Mouse (Mus musculus) hindbrain, postnatal 0 days (tissue): ENCODE results near the gene Hist1h3c. TPM values are rescaled to one million over a fixed set of nuclear protein-coding genes. Genes with fewer than 3 reads are reported as not detected.

Experiments used
- ATAC-seq: fragments of 200-750 bp; cut with Nextera tagmentation; 2 replicates; pipeline ENCODE4 v1.8.0; 2017; ENCODE audit warnings: mild to moderate bottlenecking, moderate TSS enrichment, moderate library complexity
- DNase-seq: peaks from one replicate; pipeline ENCODE4 v3.0.0-alpha.2; 2015; ENCODE audit warnings: low spot score
- H3K27ac ChIP-seq: fragments of 300-500 bp; sonication (generic); 2 replicates; pipeline ENCODE4 v1.5.1; 2014; ENCODE audit warnings: mild to moderate bottlenecking
- H3K27me3 ChIP-seq: fragments of 300-500 bp; sonication (generic); 2 replicates; pipeline ENCODE4 v1.6.1; 2014; ENCODE audit warnings: low read length, mixed read lengths; ENCODE audit not compliant: insufficient read depth
- H3K36me3 ChIP-seq: fragments of 300-500 bp; sonication (generic); 2 replicates; pipeline ENCODE4 v1.6.1; 2014; ENCODE audit warnings: low read length, mixed read lengths; ENCODE audit not compliant: insufficient read depth
- H3K4me1 ChIP-seq: fragments of 300-500 bp; sonication (generic); 2 replicates; pipeline ENCODE4 v1.6.1; 2014; ENCODE audit warnings: antibody characterized with exemption, low read length, mixed read lengths; ENCODE audit not compliant: insufficient read depth
- H3K4me2 ChIP-seq: fragments of 300-500 bp; sonication (generic); 2 replicates; pipeline ENCODE4 v1.6.1; 2014; ENCODE audit warnings: low read depth, mild to moderate bottlenecking, low read length, moderate library complexity, mixed read lengths
- H3K4me3 ChIP-seq: fragments of 300-500 bp; sonication (generic); 2 replicates; pipeline ENCODE4 v1.5.1; 2014; ENCODE audit warnings: low read length
- H3K9ac ChIP-seq: fragments of 300-500 bp; sonication (generic); replicated peaks from 2 replicates; pipeline ENCODE4 v1.6.1; 2014; ENCODE audit warnings: mild to moderate bottlenecking, low read length, moderate library complexity, mixed read lengths
- H3K9me3 ChIP-seq: fragments of 300-500 bp; sonication (generic); 2 replicates; pipeline ENCODE4 v1.6.1; 2016; ENCODE audit warnings: low read length, mixed read lengths
- CTCF ChIP-seq: IDR thresholded peaks from 2 replicates; pipeline ENCODE4 v1.5.1; 2016; ENCODE audit warnings: antibody characterized with exemption, control low read depth, low read depth
- WGBS: fragments of 180-500 bp; shearing (Covaris S2); extraction: QIAGEN DNeasy Blood & Tissue Kit; methylation state at CpG from one replicate; pipeline ENCODE4 v1.1.7; 2014; 5-methylcytosine and 5-hydroxymethylcytosine counted together
- polyA plus RNA-seq: library from polyadenylated mRNA; unstranded; fragments of >200 nt; fragmentation: Nextera tagmentation; extraction: Ambion mirVana; gene quantifications from 2 replicates; pipeline ENCODE4 v1.2.1, GENCODE M21; 2015
- total RNA-seq: library from RNA; depleted of rRNA; stranded (reverse); fragments of >200 nt; gene quantifications from 2 replicates; pipeline ENCODE4 v1.2.3, GENCODE M21; 2014

Gene Hist1h3c
- total and polyA plus RNA-seq, 2 experiments from 2014 or later, result 1.6 to 1,362 TPM

GRCm38 (mm10) chr13:23760972-23761864 lies 15.8 kb upstream of the Hist1h3c start, which contains the start of gene Hist1h4a:
TSS of gene Hist1h4a (minus strand) at chr13:23761230.
- no peaks in the 10 kb centered on the region for H3K27me3 ChIP-seq
- H3K27ac ChIP-seq, result peak within 1 kb of the TSS; percentile 89
- peak within 1 kb of the TSS; percentile 84 for H3K4me2 ChIP-seq
- no peaks in the 10 kb centered on the region for H3K36me3 ChIP-seq
- H3K9ac ChIP-seq, result peak within 1 kb of the TSS; percentile 25
- H3K4me3 ChIP-seq, result peak within 1 kb of the TSS; percentile 41
- DNase-seq (peak; percentile 100), ATAC-seq (peak; percentile 85)
- TF ChIP-seq CTCF, result no peak
- peaks cover 6% of the 10 kb centered on the region for H3K4me1 ChIP-seq
- under 1% methylated on average over 61 of the region's 72 CpGs for WGBS
- no peaks in the 10 kb centered on the region for H3K9me3 ChIP-seq

DNA sequence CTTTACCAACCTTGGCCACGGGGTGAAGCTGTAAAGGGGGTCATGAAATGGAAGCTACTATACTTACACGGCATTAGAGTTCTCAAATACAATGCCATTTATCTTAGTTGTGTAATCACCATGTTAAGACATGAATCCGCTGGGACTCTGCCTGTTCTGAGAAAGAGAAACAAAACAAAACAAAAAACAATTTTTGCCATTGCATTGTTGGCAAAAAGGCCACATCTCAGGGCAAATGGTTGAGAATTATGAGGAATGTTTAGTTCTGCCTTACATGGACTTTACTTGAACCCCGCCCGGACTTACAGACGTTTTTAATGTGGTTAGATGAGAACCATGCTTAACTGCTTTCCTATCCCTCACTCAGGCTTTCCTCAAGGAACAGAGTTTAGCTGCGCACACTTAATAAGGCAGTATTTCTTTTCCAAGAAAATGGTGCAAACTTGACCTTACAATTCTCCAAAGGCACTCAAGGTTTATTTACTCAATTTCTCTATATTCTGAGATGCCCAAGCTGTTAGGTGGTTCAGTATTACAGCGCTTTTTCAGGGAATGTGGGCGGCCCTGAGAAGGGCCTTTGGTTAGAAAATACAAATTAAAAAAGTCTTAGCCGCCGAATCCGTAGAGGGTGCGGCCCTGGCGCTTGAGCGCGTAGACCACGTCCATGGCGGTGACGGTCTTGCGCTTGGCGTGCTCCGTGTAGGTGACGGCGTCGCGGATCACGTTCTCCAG lies 15.0 kb upstream of the Hist1h3c start:
- TF ChIP-seq CTCF, result peak; percentile 51
- Histone ChIP-seq H3K9me3 (no peaks in the 10 kb centered on the region), H3K4me3 (peak overlapping the region; percentile 41), H3K9ac (peak overlapping the region; percentile 25; the same call in 1 of the 2 replicates), H3K27me3 (no peaks in the 10 kb centered on the region), H3K4me1 (peaks cover 6% of the 10 kb centered on the region), H3K36me3 (no peaks in the 10 kb centered on the region), H3K27ac (peak overlapping the region; percentile 89), H3K4me2 (peak overlapping the region; percentile 84)
- ATAC-seq, result peak; percentile 22
- WGBS, result 1% methylated on average over 21 of the region's 27 CpGs
- peak; percentile 58 for DNase-seq

- no peak for DNase-seq
- H3K9me3 ChIP-seq, result no peaks in the 10 kb centered on the region
- H3K4me2 ChIP-seq, result peak overlapping the region; percentile 84; the same call in 1 of the 2 replicates
- no peak overlapping the region for H3K4me3 ChIP-seq
- H3K4me1 ChIP-seq, result peaks cover 6% of the 10 kb centered on the region
- no peaks in the 10 kb centered on the region for H3K27me3 ChIP-seq
- ATAC-seq, result no peak
- no peak overlapping the region for H3K27ac ChIP-seq
- H3K9ac ChIP-seq, result no peak overlapping the region
- WGBS, result 80% methylated on average over 1 of the region's 1 CpGs
- TF ChIP-seq CTCF, result no peak
- no peaks in the 10 kb centered on the region for H3K36me3 ChIP-seq
These were observed 14.5 kb upstream of the Hist1h3c start for GRCm38 (mm10) chr13:23759916-23760239.

DNA sequence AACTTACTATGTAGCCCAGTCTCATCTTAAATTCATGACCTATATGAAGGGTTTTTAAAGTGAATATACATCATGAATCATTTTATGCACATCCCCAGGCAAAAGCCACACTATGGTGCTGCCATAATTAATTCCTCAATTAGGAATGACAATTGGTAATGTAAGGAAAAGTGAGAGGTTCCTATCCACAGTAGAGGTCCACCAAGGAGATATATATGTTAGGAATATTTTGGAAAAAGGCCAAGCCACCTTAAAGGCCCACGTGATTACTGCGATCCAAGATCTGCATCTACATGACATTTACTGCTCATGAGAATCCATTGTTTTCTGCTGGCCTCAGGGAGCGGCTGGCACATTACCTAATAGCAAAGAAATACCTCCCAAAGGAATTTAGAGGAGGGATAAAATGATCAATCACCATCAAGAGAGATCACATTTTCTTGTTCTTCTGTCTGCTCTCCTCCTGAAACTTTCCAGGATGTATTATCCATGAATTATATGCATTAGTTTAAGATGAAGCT lies 13.9 kb upstream of the Hist1h3c start:
- no peak for ATAC-seq
- Histone ChIP-seq H3K4me1 (peaks cover 4% of the 10 kb centered on the region), H3K27ac (no peak overlapping the region), H3K9ac (no peak overlapping the region), H3K4me2 (no peak overlapping the region), H3K9me3 (no peaks in the 10 kb centered on the region), H3K36me3 (no peaks in the 10 kb centered on the region), H3K4me3 (no peak overlapping the region), H3K27me3 (no peaks in the 10 kb centered on the region)
- no peak for DNase-seq
- WGBS, result 66% methylated on average over 3 of the region's 3 CpGs
- TF ChIP-seq CTCF, result no peak

DNA sequence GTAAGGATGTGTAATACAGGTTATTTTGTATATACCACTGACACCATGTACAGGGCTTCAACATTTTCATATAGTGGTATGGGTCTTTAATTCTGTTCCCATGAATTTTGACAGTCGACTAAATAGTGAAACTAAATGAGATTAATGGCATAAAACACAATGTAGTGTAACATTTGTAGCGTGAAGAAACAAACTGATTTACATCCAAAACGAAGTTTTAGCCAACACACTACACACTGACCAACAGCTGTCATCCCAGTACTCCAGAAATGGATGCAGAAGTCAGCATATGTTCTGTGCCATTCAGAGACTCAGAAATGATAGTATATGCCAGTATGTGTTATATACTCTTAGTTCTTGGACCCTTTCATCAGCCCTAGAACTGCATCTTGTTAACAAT lies 12.5 kb upstream of the Hist1h3c start:
- DNase-seq, result no peak
- Histone ChIP-seq H3K27ac (no peak overlapping the region), H3K4me1 (no peaks in the 10 kb centered on the region), H3K27me3 (no peaks in the 10 kb centered on the region), H3K4me2 (no peak overlapping the region), H3K4me3 (no peak overlapping the region), H3K9ac (no peak overlapping the region), H3K9me3 (no peaks in the 10 kb centered on the region), H3K36me3 (no peaks in the 10 kb centered on the region)
- TF ChIP-seq CTCF, result no peak
- WGBS, result 40% methylated on average over 3 of the region's 3 CpGs
- no peak for ATAC-seq

DNA sequence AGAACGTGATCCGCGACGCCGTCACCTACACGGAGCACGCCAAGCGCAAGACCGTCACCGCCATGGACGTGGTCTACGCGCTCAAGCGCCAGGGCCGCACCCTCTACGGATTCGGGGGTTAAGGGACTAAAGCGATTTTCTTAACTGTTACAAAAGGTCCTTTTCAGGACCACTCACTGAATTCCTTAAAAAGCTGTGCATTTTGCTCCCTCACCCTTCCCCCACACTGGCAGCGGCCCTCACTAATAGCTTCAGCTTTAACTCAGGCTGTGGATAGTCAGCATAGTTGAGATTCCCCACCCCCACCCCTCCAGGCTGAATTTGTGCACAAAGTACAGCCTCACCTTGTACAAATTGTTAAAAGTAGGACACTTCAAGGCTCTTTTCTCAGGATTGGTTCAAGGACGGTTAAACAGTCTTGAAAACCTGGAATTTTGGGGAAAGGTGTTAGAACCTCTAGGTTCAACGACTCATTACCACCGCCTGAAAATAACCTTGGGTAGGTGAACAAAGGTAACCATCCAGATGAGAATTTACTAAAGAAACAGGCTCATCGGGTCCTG lies 11.9 kb upstream of the Hist1h3c start:
- peak overlapping the region; percentile 50 for H3K4me2 ChIP-seq
- H3K27me3 ChIP-seq, result no peaks in the 10 kb centered on the region
- no peaks in the 10 kb centered on the region for H3K36me3 ChIP-seq
- WGBS, result 1% methylated on average over 16 of the region's 23 CpGs
- H3K9ac ChIP-seq, result peak overlapping the region; percentile 9; the same call in 1 of the 2 replicates
- ATAC-seq, result no peak; the same call in 1 of the 2 replicates
- no peaks in the 10 kb centered on the region for H3K9me3 ChIP-seq
- peak overlapping the region; percentile 80 for H3K27ac ChIP-seq
- H3K4me1 ChIP-seq, result no peaks in the 10 kb centered on the region
- peak overlapping the region; percentile 37 for H3K4me3 ChIP-seq
- TF ChIP-seq CTCF, result no peak
- DNase-seq, result peak; percentile 33
